Mouse (Mus musculus) hindbrain, embryonic 11.5 days (tissue): ENCODE measurements around the gene Inpp5a. TPM values are rescaled to one million over a fixed set of nuclear protein-coding genes. Genes with fewer than 3 reads are reported as not detected.
A peak's percentile ranks its signal among the peaks of the same experiment; 100 is the strongest.

Source experiments
- ATAC-seq: fragments of 200-750 bp; cut with Nextera tagmentation; 2 replicates; pipeline ENCODE4 v1.8.0; 2017; ENCODE audit warnings: mild to moderate bottlenecking, moderate TSS enrichment, moderate library complexity; ENCODE audit not compliant: low FRiP score
- DNase-seq: peaks from one replicate; pipeline ENCODE4 v3.0.0-alpha.2; 2015; ENCODE audit warnings: low spot score
- H3K27ac ChIP-seq: fragments of 300-500 bp; sonication (generic); 2 replicates; pipeline ENCODE4 v1.5.1; 2014; ENCODE audit warnings: mild to moderate bottlenecking, low read depth, low read length
- H3K27me3 ChIP-seq: fragments of 300-500 bp; sonication (generic); 2 replicates; pipeline ENCODE4 v1.6.1; 2014; ENCODE audit warnings: mild to moderate bottlenecking, low read length, moderate library complexity, mixed read lengths; ENCODE audit not compliant: control insufficient read depth, insufficient read depth
- H3K36me3 ChIP-seq: fragments of 300-500 bp; sonication (generic); 2 replicates; pipeline ENCODE4 v1.6.1; 2014; ENCODE audit warnings: mild to moderate bottlenecking, low read length, moderate library complexity, mixed read lengths; ENCODE audit not compliant: control insufficient read depth, insufficient read depth
- H3K4me1 ChIP-seq: fragments of 300-500 bp; sonication (generic); replicated peaks from 2 replicates; pipeline ENCODE4 v1.6.1; 2014; ENCODE audit warnings: low read length, mixed read lengths; ENCODE audit not compliant: control insufficient read depth, insufficient read depth
- H3K4me2 ChIP-seq: fragments of 300-500 bp; sonication (generic); replicated peaks from 2 replicates; pipeline ENCODE4 v1.6.1; 2014; ENCODE audit warnings: mild to moderate bottlenecking, low read depth, low read length
- H3K4me3 ChIP-seq: fragments of 300-500 bp; sonication (generic); 2 replicates; pipeline ENCODE4 v1.5.1; 2014; ENCODE audit warnings: low read depth, low read length
- H3K9ac ChIP-seq: fragments of 300-500 bp; sonication (generic); 2 replicates; pipeline ENCODE4 v1.6.1; 2014; ENCODE audit warnings: low read depth, low read length
- H3K9me3 ChIP-seq: fragments of 300-500 bp; sonication (generic); 2 replicates; pipeline ENCODE4 v1.6.1; 2016; ENCODE audit warnings: low read length; ENCODE audit not compliant: control insufficient read depth
- WGBS: fragments of 180-500 bp; shearing (Covaris S2); extraction: QIAGEN DNeasy Blood & Tissue Kit; methylation state at CpG from one replicate; pipeline ENCODE4 v1.1.7; 2014; 5-methylcytosine and 5-hydroxymethylcytosine counted together
- polyA plus RNA-seq: library from polyadenylated mRNA; unstranded; fragments of >200 nt; fragmentation: Nextera tagmentation; extraction: Ambion mirVana; gene quantifications from 2 replicates; pipeline ENCODE4 v1.2.1, GENCODE M21; 2014

Gene Inpp5a
- polyA plus RNA-seq, 1 experiment from 2014 or later = 24.1 TPM

GRCm38 (mm10) chr7:139359906-139360305 lies 29.0 kb upstream of the Inpp5a start:
- ATAC-seq (no peak), DNase-seq (no peak)
- Histone ChIP-seq H3K27me3 (no peaks in the 10 kb centered on the region), H3K4me3 (no peak overlapping the region), H3K36me3 (no peaks in the 10 kb centered on the region), H3K4me1 (peaks cover 17% of the 10 kb centered on the region), H3K27ac (no peak overlapping the region), H3K4me2 (no peak overlapping the region), H3K9me3 (no peaks in the 10 kb centered on the region), H3K9ac (no peak overlapping the region)
- WGBS = 82% methylated on average over 4 of the region's 4 CpGs

GRCm38 (mm10) chr7:139360890-139361559 lies 27.9 kb upstream of the Inpp5a start:
- H3K4me2 ChIP-seq = no peak overlapping the region
- no peaks in the 10 kb centered on the region for H3K9me3 ChIP-seq
- no peaks in the 10 kb centered on the region for H3K36me3 ChIP-seq
- no peak overlapping the region for H3K9ac ChIP-seq
- no peak overlapping the region for H3K4me3 ChIP-seq
- WGBS = 95% methylated on average over 3 of the region's 3 CpGs
- H3K4me1 ChIP-seq = peaks cover 17% of the 10 kb centered on the region
- no peak overlapping the region for H3K27ac ChIP-seq
- ATAC-seq (no peak), DNase-seq (no peak)
- no peaks in the 10 kb centered on the region for H3K27me3 ChIP-seq

GRCm38 (mm10) chr7:139361799-139362198 lies 27.1 kb upstream of the Inpp5a start:
- peaks cover 17% of the 10 kb centered on the region for H3K4me1 ChIP-seq
- H3K9ac ChIP-seq = no peak overlapping the region
- H3K27ac ChIP-seq = no peak overlapping the region
- no peaks in the 10 kb centered on the region for H3K9me3 ChIP-seq
- no peak overlapping the region for H3K4me2 ChIP-seq
- DNase-seq = no peak
- ATAC-seq = no peak
- 92% methylated on average over 5 of the region's 5 CpGs for WGBS
- H3K36me3 ChIP-seq = no peaks in the 10 kb centered on the region
- H3K4me3 ChIP-seq = no peak overlapping the region
- H3K27me3 ChIP-seq = no peaks in the 10 kb centered on the region

- peaks cover 17% of the 10 kb centered on the region for H3K4me1 ChIP-seq
- DNase-seq = peak; percentile 9
- no peaks in the 10 kb centered on the region for H3K9me3 ChIP-seq
- H3K4me2 ChIP-seq = no peak overlapping the region
- H3K27me3 ChIP-seq = no peaks in the 10 kb centered on the region
- H3K36me3 ChIP-seq = no peaks in the 10 kb centered on the region
- ATAC-seq = no peak
- H3K27ac ChIP-seq = peak overlapping the region; percentile 11; the same call in 1 of the 2 replicates
- no peak overlapping the region for H3K9ac ChIP-seq
- WGBS = 89% methylated on average over 3 of the region's 3 CpGs
- no peak overlapping the region for H3K4me3 ChIP-seq
These were observed 26.4 kb upstream of the Inpp5a start for GRCm38 (mm10) chr7:139362514-139362913.

- WGBS = 52% methylated on average over 13 of the region's 13 CpGs
- ATAC-seq (peak; percentile 41), DNase-seq (peak; percentile 30)
- H3K27me3 ChIP-seq = no peaks in the 10 kb centered on the region
- peaks cover 17% of the 10 kb centered on the region for H3K4me1 ChIP-seq
- no peak overlapping the region for H3K4me3 ChIP-seq
- H3K9ac ChIP-seq = no peak overlapping the region
- no peak overlapping the region for H3K4me2 ChIP-seq
- H3K27ac ChIP-seq = peak overlapping the region; percentile 60
- no peaks in the 10 kb centered on the region for H3K36me3 ChIP-seq
- H3K9me3 ChIP-seq = no peaks in the 10 kb centered on the region
These were observed 25.5 kb upstream of the Inpp5a start for GRCm38 (mm10) chr7:139363281-139364004.

- 7% methylated on average over 9 of the region's 9 CpGs for WGBS
- no peak overlapping the region for H3K9ac ChIP-seq
- peak; percentile 82 for ATAC-seq
These were observed 24.8 kb upstream of the Inpp5a start for GRCm38 (mm10) chr7:139364005-139364557.

GRCm38 (mm10) chr7:139364936-139365830 lies 23.7 kb upstream of the Inpp5a start:
- DNase-seq (no peak), ATAC-seq (no peak; the same call in 1 of the 2 replicates)
- Histone ChIP-seq H3K27me3 (no peaks in the 10 kb centered on the region), H3K9ac (no peak overlapping the region), H3K4me3 (no peak overlapping the region), H3K4me1 (peaks cover 17% of the 10 kb centered on the region), H3K27ac (no peak overlapping the region), H3K36me3 (no peaks in the 10 kb centered on the region), H3K9me3 (no peaks in the 10 kb centered on the region), H3K4me2 (no peak overlapping the region)
- WGBS = 79% methylated on average over 13 of the region's 13 CpGs

More at GRCm38 (mm10) chr7:139364005-139364557, 24.8 kb upstream of the Inpp5a start:
- Histone ChIP-seq H3K4me2 (no peak overlapping the region), H3K27ac (peak overlapping the region; percentile 60; the same call in 1 of the 2 replicates), H3K36me3 (no peaks in the 10 kb centered on the region), H3K27me3 (no peaks in the 10 kb centered on the region), H3K4me1 (peaks cover 17% of the 10 kb centered on the region), H3K4me3 (no peak overlapping the region), H3K9me3 (no peaks in the 10 kb centered on the region)
- DNase-seq = peak; percentile 84

- no peaks in the 10 kb centered on the region for H3K9me3 ChIP-seq
- no peak overlapping the region for H3K9ac ChIP-seq
- ATAC-seq (no peak), DNase-seq (no peak)
- H3K4me1 ChIP-seq = peaks cover 17% of the 10 kb centered on the region
- no peak overlapping the region for H3K4me2 ChIP-seq
- H3K36me3 ChIP-seq = no peaks in the 10 kb centered on the region
- H3K27ac ChIP-seq = no peak overlapping the region
- WGBS = 87% methylated on average over 3 of the region's 3 CpGs
- H3K27me3 ChIP-seq = no peaks in the 10 kb centered on the region
- no peak overlapping the region for H3K4me3 ChIP-seq
These were observed 22.8 kb upstream of the Inpp5a start for GRCm38 (mm10) chr7:139366131-139366530.
